Mouse (Mus musculus) left cerebral cortex, postnatal 14 days (tissue): ENCODE results near the gene Stk10. TPM values are rescaled to one million over a fixed set of nuclear protein-coding genes. Genes with fewer than 3 reads are reported as not detected.

Experiments
- DNase-seq, 2 experiments: peaks; one replicate each; pipeline ENCODE4 v3.0.0; 2021 to 2022; ENCODE audit warnings: low spot score in 2 of 2, mixed read lengths in 1 of 2
- intact Hi-C: fragments of 180-260 bp; cut with DNase I; formaldehyde crosslinking; loops from one replicate; pipeline ENCODE4 v1.15.1; 2025
- total RNA-seq, 2 experiments: library from RNA; stranded (reverse); gene quantifications; 2 replicates each; pipeline ENCODE4 v1.2.3; 2021

The Stk10 gene
- total RNA-seq, 2 experiments from 2014 or later = 6.3 to 7.2 TPM

GRCm38 (mm10) chr11:32642249-32642876, 109.3 kb downstream of the Stk10 start, which contains the start of gene Fbxw11:
Fbxw11 (plus strand) TSS chr11:32642724.
- DNase-seq = peak; percentile 97 to 98
- intact Hi-C loops = loop anchor here (5.0 kb wide), 2 partner anchors 50 to 65 kb away; no protein-coding TSS in a partner anchor

- intact Hi-C loops = loop anchor here (5.0 kb wide), 2 partner anchors 49 to 64 kb away; no protein-coding TSS in a partner anchor
- DNase-seq = peak in 1 of 2 experiments; percentile 60
These were observed 110.1 kb downstream of the Stk10 start for GRCm38 (mm10) chr11:32642899-32643886.

- no peak for DNase-seq
- intact Hi-C loops = loop anchor here (5.0 kb wide), 2 partner anchors 48 to 63 kb away; no protein-coding TSS in a partner anchor
These were observed 110.9 kb downstream of the Stk10 start for GRCm38 (mm10) chr11:32644010-32644409.

GRCm38 (mm10) chr11:32647265-32647664, 114.2 kb downstream of the Stk10 start:
- DNase-seq = no peak
- intact Hi-C loops = no loop called here

GRCm38 (mm10) chr11:32650236-32650749, 117.2 kb downstream of the Stk10 start:
- DNase-seq = no peak
- intact Hi-C loops = no loop called here

- DNase-seq = no peak
- intact Hi-C loops = no loop called here
These were observed 117.9 kb downstream of the Stk10 start for GRCm38 (mm10) chr11:32650893-32651590.

GRCm38 (mm10) chr11:32651723-32652122, 118.6 kb downstream of the Stk10 start:
- intact Hi-C loops = no loop called here
- DNase-seq = no peak

GRCm38 (mm10) chr11:32662082-32662656, 129.1 kb downstream of the Stk10 start:
- intact Hi-C loops = no loop called here
- DNase-seq = no peak

GRCm38 (mm10) chr11:32665639-32666038, 132.5 kb downstream of the Stk10 start:
- intact Hi-C loops = no loop called here
- DNase-seq = no peak

- intact Hi-C loops = no loop called here
- no peak for DNase-seq
These were observed 133.9 kb downstream of the Stk10 start for GRCm38 (mm10) chr11:32666983-32667382.

- intact Hi-C loops = no loop called here
- no peak for DNase-seq
These were observed 138.4 kb downstream of the Stk10 start for GRCm38 (mm10) chr11:32671480-32671879.

Other genes with a start within 250 kb of the Stk10 start
- gene Hba-a1, start 249.8 kb upstream of the Stk10 start, total RNA-seq = 100 to 1,000 TPM; 855 to 863 TPM
- 1 to 10 TPM; 1.4 to 2.2 TPM for gene Hbq1b, start 246.3 kb upstream of the Stk10 start, total RNA-seq
- 100 to 1,000 TPM; 768 to 806 TPM for gene Hba-a2, start 236.8 kb upstream of the Stk10 start, total RNA-seq
- 1 to 10 TPM in 1 of 2 experiments, not detected in 1; 1.1 TPM for gene Hbq1a, start 233.2 kb upstream of the Stk10 start, total RNA-seq
- 10 to 100 TPM; 20.7 to 23.2 TPM for gene Sh3pxd2b, start 185.5 kb upstream of the Stk10 start, total RNA-seq
- gene Ubtd2, start 77.9 kb upstream of the Stk10 start, total RNA-seq = 10 to 100 TPM; 52.7 to 53.0 TPM
- gene Efcab9, start 1.2 kb upstream of the Stk10 start, total RNA-seq = 1 to 10 TPM in 1 of 2 experiments, not detected in 1; 1.6 TPM
- gene Fbxw11, start 109.4 kb downstream of the Stk10 start, total RNA-seq = 100 to 1,000 TPM; 111 to 120 TPM